Mouse (Mus musculus): ENCODE measurements around the gene Sox12. TPM values are rescaled to one million over a fixed set of nuclear protein-coding genes. Genes with fewer than 3 reads are reported as not detected.
"Not testable (repeated sequence)": the region's sequence is repeated elsewhere in the genome, so short reads cannot be mapped to it uniquely, and the experiment has no call there.

Gene Sox12
- 7.7 and 7.9 TPM in 2 replicates for polyA plus RNA-seq (2015; fragmentation: Nextera tagmentation; extraction: Ambion mirVana)

DNA sequence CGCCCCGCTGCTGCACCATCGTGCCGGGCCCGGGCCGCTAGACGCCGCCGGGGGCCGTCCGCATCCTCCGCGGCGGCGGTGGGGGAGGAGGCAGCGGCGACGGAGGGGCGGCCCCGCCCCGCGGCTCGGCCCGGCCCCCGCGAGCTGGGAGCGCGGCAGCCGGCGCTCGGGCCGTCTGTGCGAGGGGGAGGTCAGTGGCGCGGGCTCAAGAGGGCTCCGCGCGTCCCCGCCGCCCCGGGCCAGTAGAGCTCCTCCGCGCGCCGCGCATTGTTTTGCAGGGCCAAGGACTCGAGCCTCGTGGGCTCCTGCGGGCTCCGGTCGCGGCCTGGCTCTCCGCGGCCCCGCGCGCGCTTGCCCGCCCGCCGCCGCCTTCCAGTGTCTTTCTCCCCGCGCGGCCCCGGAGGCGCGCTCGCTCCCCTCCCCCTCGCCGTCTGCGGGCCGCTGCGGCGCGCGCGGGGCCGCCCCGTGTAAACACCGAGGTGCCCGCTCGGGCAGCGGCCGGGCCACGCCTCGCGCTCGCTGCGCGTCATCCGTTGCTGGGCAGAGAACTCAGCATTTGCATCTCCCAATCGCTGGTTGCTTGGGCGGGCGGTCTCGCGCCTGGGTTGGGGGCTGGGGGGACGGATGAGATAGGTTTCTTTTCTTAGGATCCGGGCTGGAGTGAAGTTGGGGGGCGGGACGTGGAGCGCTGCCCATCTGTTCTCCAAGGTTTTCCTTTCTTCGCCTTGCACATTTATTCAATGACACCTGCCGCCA, at the start of gene Sox12:
Gene Sox12, minus strand, starts transcription at position 384 of the 756 bp plus-strand sequence.
- H3K27me3 ChIP-seq = no peaks in the 10 kb centered on the region
- peak within 1 kb of the TSS; percentile 79 for H3K9ac ChIP-seq
- ATAC-seq (ENCODE audit: insufficient number of reproducible peaks, low FRiP score, low TSS enrichment, low read depth) = peak; percentile 68
- H3K27ac ChIP-seq (replicated peaks) = peak within 1 kb of the TSS; percentile 99
- H3K4me3 ChIP-seq (replicated peaks) = peak within 1 kb of the TSS; percentile 87
- H3K36me3 ChIP-seq = 0 out of 2 replicates have a peak, but pooled peaks cover 4% of the 10 kb centered on the region
- peaks cover 41% of the 10 kb centered on the region for H3K4me1 ChIP-seq
- WGBS = under 1% methylated on average over 96 of the region's 104 CpGs
- peak within 1 kb of the TSS; percentile 93 for H3K4me2 ChIP-seq (replicated peaks)
- no peaks in the 10 kb centered on the region for H3K9me3 ChIP-seq (replicated peaks)

DNA sequence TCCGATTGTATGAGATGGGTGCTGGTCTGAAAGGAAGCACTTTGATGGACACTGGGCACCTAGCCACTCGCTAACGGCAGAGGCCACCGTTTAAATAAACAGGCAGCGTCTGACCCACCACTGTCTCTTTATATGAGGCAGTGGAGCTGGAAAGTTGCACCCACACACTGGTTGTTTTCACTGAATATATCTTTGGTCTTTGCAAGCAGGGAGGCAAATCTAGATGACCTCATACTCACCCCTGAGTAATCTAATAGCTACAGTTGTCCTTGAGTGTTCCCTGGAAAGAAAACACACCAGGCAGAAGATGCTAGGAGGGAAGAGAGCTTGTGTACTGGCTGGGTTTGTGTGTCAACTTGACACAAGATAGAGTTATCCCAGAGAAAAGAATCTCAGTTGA, 49.6 kb upstream of the Sox12 start:
- Histone ChIP-seq H3K9me3 (replicated peaks) (no peaks in the 10 kb centered on the region), H3K9ac (no peak overlapping the region), H3K4me3 (replicated peaks) (no peak overlapping the region), H3K4me1 (no peaks in the 10 kb centered on the region), H3K4me2 (replicated peaks) (no peak overlapping the region), H3K36me3 (no peaks in the 10 kb centered on the region), H3K27me3 (no peaks in the 10 kb centered on the region), H3K27ac (replicated peaks) (no peak overlapping the region)
- WGBS = 59% methylated on average over 5 of the region's 5 CpGs
- no peak for ATAC-seq (ENCODE audit: insufficient number of reproducible peaks, low FRiP score, low TSS enrichment, low read depth)

DNA sequence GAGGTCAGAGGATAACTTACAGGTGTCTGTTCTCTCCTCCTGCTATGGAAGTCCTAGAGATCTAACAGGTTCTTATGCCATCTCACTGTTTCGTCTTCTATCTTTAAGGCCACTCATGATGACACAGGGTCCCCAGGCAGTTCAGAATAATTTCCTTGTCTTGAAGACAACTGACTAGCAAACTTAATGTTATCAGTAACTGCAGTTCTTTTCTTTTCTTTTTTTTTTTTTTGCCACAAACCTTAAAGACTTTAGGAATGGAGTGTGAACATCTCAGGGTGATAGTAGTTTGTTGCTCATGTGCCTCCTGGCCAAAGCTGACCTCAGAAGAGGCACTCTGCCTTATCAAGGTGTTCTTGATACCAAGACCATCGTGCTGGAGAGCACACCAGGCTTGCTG, 48.8 kb upstream of the Sox12 start:
- H3K27ac ChIP-seq (replicated peaks) = no peak overlapping the region

GRCm38 (mm10) chr2:152443281-152443680, 45.4 kb upstream of the Sox12 start:
- no peak for ATAC-seq (ENCODE audit: insufficient number of reproducible peaks, low FRiP score, low TSS enrichment, low read depth)
- Histone ChIP-seq H3K4me2 (replicated peaks) (no peak overlapping the region), H3K9ac (no peak overlapping the region), H3K9me3 (replicated peaks) (no peaks in the 10 kb centered on the region), H3K4me1 (no peaks in the 10 kb centered on the region), H3K27ac (replicated peaks) (no peak overlapping the region), H3K27me3 (no peaks in the 10 kb centered on the region), H3K36me3 (no peaks in the 10 kb centered on the region), H3K4me3 (replicated peaks) (no peak overlapping the region)
- WGBS = 89% methylated on average over 8 of the region's 8 CpGs

More for the DNA sequence above, 48.8 kb upstream of the Sox12 start:
- no peak for ATAC-seq (ENCODE audit: insufficient number of reproducible peaks, low FRiP score, low TSS enrichment, low read depth)
- H3K36me3 ChIP-seq = no peaks in the 10 kb centered on the region
- no peak overlapping the region for H3K4me2 ChIP-seq (replicated peaks)
- H3K4me3 ChIP-seq (replicated peaks) = no peak overlapping the region
- H3K9ac ChIP-seq = no peak overlapping the region
- no peaks in the 10 kb centered on the region for H3K27me3 ChIP-seq
- no peaks in the 10 kb centered on the region for H3K4me1 ChIP-seq
- no peaks in the 10 kb centered on the region for H3K9me3 ChIP-seq (replicated peaks)
- WGBS = 72% methylated on average over 2 of the region's 2 CpGs

DNA sequence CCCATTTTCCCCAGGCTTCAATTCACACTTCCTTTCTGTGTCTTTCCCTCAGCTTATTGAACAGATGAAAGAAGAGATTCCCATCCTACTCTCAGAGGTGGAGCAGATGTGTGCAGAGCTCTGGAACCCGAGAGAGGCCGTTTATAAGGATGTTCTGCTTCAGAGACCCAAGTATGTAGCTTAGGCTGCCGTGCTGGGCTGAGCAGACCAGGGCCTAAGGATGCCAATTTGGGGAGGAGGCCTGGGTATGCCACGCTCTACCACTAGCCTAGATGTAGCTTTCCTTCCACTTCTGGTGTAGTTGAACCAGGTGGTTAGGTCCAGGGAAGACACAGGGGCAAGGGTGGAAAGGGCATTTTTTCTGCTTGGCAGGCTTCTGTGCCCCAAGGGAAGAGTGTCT, 44.5 kb upstream of the Sox12 start:
- H3K4me3 ChIP-seq (replicated peaks) = no peak overlapping the region
- 70% methylated on average over 4 of the region's 4 CpGs for WGBS
- no peak overlapping the region for H3K9ac ChIP-seq
- no peaks in the 10 kb centered on the region for H3K9me3 ChIP-seq (replicated peaks)
- H3K27ac ChIP-seq (replicated peaks) = no peak overlapping the region
- H3K27me3 ChIP-seq = no peaks in the 10 kb centered on the region
- H3K4me2 ChIP-seq (replicated peaks) = no peak overlapping the region
- peaks cover 3% of the 10 kb centered on the region; the same call in 1 of the 2 replicates for H3K4me1 ChIP-seq
- ATAC-seq (ENCODE audit: insufficient number of reproducible peaks, low FRiP score, low TSS enrichment, low read depth) = no peak
- no peaks in the 10 kb centered on the region for H3K36me3 ChIP-seq

GRCm38 (mm10) chr2:152439833-152440232, 42.0 kb upstream of the Sox12 start:
- no peak for ATAC-seq (ENCODE audit: insufficient number of reproducible peaks, low FRiP score, low TSS enrichment, low read depth)
- no peaks in the 10 kb centered on the region for H3K9me3 ChIP-seq (replicated peaks)
- H3K36me3 ChIP-seq = no peaks in the 10 kb centered on the region
- no peak overlapping the region for H3K9ac ChIP-seq
- H3K27ac ChIP-seq (replicated peaks) = no peak overlapping the region
- no peak overlapping the region for H3K4me3 ChIP-seq (replicated peaks)
- no peak overlapping the region for H3K4me2 ChIP-seq (replicated peaks)
- no peaks in the 10 kb centered on the region for H3K27me3 ChIP-seq
- 76% methylated on average over 2 of the region's 2 CpGs for WGBS
- H3K4me1 ChIP-seq = peaks cover 8% of the 10 kb centered on the region; the same call in 1 of the 2 replicates

DNA sequence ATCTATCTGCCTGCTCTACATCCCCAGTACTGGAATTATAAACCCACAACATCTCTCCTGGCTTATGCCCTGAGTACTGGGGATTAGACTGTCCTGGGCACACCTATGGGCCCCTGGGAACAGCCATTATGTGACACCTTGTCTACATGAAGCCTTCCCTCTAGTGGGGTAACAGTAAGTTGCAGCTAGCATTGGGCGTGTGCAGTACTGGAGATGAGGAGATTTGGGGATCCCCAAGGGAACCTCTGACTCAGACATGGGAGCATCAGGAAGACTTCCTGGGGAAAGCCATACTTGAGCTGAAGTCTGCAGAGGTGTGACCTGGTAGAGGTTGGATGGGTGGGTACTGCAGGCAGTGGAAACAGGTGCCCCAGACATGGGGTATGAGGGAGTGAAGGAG, 41.1 kb upstream of the Sox12 start:
- no peak for ATAC-seq (ENCODE audit: insufficient number of reproducible peaks, low FRiP score, low TSS enrichment, low read depth)
- Histone ChIP-seq H3K27me3 (no peaks in the 10 kb centered on the region), H3K27ac (replicated peaks) (no peak overlapping the region), H3K9ac (no peak overlapping the region), H3K9me3 (replicated peaks) (no peaks in the 10 kb centered on the region), H3K4me3 (replicated peaks) (no peak overlapping the region), H3K4me1 (peaks cover 8% of the 10 kb centered on the region; the same call in 1 of the 2 replicates), H3K36me3 (no peaks in the 10 kb centered on the region), H3K4me2 (replicated peaks) (no peak overlapping the region)
- whole genome bisulfite sequencing = 54% methylated on average over 1 of the region's 1 CpGs

- Histone ChIP-seq H3K4me2 (replicated peaks) (peak overlapping the region; percentile 78), H3K36me3 (no peaks in the 10 kb centered on the region), H3K27ac (replicated peaks) (no peak overlapping the region), H3K27me3 (no peaks in the 10 kb centered on the region), H3K4me3 (replicated peaks) (peak overlapping the region; percentile 37), H3K4me1 (peaks cover 8% of the 10 kb centered on the region; the same call in 1 of the 2 replicates), H3K9ac (peak overlapping the region; percentile 44; the same call in 1 of the 2 replicates), H3K9me3 (replicated peaks) (no peaks in the 10 kb centered on the region)
- WGBS = 3% methylated on average over 23 of the region's 23 CpGs
- ATAC-seq (ENCODE audit: insufficient number of reproducible peaks, low FRiP score, low TSS enrichment, low read depth) = peak; percentile 72; the same call in 1 of the 2 replicates
Observed at GRCm38 (mm10) chr2:152436983-152437860, 39.4 kb upstream of the Sox12 start.

DNA sequence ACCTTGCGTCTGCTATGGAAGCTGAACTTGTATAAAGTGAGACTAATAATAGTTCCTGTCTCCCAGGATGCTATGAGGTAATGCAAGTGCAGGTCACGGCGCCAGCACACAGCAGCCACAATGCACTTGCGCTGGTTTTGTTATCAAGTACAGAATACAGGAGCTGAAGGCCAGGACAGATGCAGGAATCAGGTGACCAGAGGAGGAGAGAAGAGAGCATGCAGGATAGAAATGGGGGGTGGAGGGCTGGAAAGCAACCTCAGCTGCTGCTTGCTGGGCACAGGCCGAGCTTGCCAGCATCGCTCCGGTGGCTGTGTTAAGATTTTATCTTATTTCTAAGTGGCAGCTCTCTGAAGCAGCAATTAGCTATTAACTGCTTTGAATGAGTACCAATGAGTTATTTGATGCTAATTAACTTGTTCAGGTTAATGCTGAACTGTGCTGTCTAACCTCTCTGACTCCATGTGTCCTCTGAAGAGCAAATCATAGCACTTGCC, 38.6 kb upstream of the Sox12 start:
- WGBS = 72% methylated on average over 7 of the region's 7 CpGs
- Histone ChIP-seq H3K4me2 (replicated peaks) (no peak overlapping the region), H3K9ac (no peak overlapping the region), H3K27me3 (no peaks in the 10 kb centered on the region), H3K27ac (replicated peaks) (no peak overlapping the region), H3K4me3 (replicated peaks) (no peak overlapping the region), H3K4me1 (peaks cover 8% of the 10 kb centered on the region; the same call in 1 of the 2 replicates), H3K36me3 (no peaks in the 10 kb centered on the region), H3K9me3 (replicated peaks) (no peaks in the 10 kb centered on the region)
- ATAC-seq (ENCODE audit: insufficient number of reproducible peaks, low FRiP score, low TSS enrichment, low read depth) = no peak

DNA sequence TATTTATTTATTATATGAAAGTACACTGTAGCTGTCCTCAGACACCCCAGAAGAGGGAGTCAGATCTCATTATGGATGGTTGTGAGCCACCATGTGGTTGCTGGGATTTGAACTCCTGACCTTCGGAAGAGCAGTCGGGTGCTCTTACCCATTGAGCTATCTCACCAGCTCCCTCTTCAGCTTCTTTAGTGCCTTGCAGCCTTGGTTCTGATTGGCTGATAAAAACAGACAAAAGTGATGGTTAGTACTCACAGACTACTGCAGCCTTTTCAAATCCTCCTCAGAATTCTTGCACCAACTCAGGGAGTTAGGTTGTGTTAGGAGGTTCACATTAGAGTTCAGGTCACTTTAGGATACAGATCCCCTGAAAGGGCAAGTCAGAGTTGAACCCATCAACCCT, 30.6 kb upstream of the Sox12 start:
- H3K4me3 ChIP-seq (replicated peaks); H3K9me3 ChIP-seq (replicated peaks); H3K27me3 ChIP-seq; H3K27ac ChIP-seq (replicated peaks); H3K36me3 ChIP-seq; H3K4me1 ChIP-seq; H3K9ac ChIP-seq; ATAC-seq (ENCODE audit: insufficient number of reproducible peaks, low FRiP score, low TSS enrichment, low read depth); H3K4me2 ChIP-seq (replicated peaks): not testable (repeated sequence)
- 83% methylated on average over 2 of the region's 2 CpGs for WGBS

- H3K36me3 ChIP-seq = no peaks in the 10 kb centered on the region
- H3K4me1 ChIP-seq = peaks cover 8% of the 10 kb centered on the region; the same call in 1 of the 2 replicates
- H3K9me3 ChIP-seq (replicated peaks) = no peaks in the 10 kb centered on the region
- H3K4me2 ChIP-seq (replicated peaks) = peak overlapping the region; percentile 32
- H3K27ac ChIP-seq (replicated peaks) = no peak overlapping the region
- peak overlapping the region; percentile 10; the same call in 1 of the 2 replicates for H3K4me3 ChIP-seq (replicated peaks)
- ATAC-seq (ENCODE audit: insufficient number of reproducible peaks, low FRiP score, low TSS enrichment, low read depth) = no peak
- H3K9ac ChIP-seq = no peak overlapping the region
- H3K27me3 ChIP-seq = no peaks in the 10 kb centered on the region
- 6% methylated on average over 12 of the region's 12 CpGs for WGBS
Observed at GRCm38 (mm10) chr2:152427493-152427892, 29.6 kb upstream of the Sox12 start.
